ENCODE assay signal across 8 mouse cellular contexts in the genomic region with DNA sequence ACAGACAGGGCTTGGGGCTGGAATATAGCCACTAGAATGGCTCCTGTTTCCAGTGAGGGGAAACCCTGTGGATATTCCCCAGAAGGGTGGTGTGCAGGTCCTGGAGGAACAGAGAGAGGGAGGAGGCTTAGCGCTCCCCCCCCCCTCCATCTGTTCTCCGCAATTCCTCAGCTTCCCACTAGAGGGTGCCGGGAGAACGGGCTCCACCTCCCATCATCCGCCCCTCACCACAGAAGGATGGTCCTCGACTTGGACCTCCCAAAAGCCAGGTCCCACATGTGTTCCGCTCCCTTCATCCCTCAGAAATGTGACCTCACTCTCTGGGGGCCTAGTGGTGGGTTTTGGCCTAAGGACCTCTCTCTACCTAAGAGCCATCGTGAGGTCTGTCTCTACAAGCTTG. TPM values are rescaled to one million over a fixed set of nuclear protein-coding genes. Genes with fewer than 3 reads are reported as not detected.
DNase-seq lines count a peak whose midpoint lies in the region; ATAC-seq lines count a peak whose summit lies in the region.

No protein-coding gene starts in this region.

- H3K4me2 ChIP-seq in heart, embryonic 14.5 days (ENCODE audit: low read length), result peak overlapping the region; percentile 57

- H3K4me1 ChIP-seq in embryonic facial prominence, embryonic 10.5 days, result peaks cover 28% of the 10 kb centered on the region
- peaks cover 16% of the 10 kb centered on the region in 2 experiments for H3K4me1 ChIP-seq in heart, embryonic 14.5 days (ENCODE audit: control insufficient read depth in 2 of 2, insufficient read depth in 2 of 2, low read length in 2 of 2)

- WGBS in embryonic facial prominence, embryonic 10.5 days, result 4% methylated on average over 8 of the region's 8 CpGs
- WGBS in heart, embryonic 14.5 days, result 3% methylated on average over 8 of the region's 8 CpGs

- peak overlapping the region; percentile 19; the same call in 1 of the 2 replicates for H3K27ac ChIP-seq in embryonic facial prominence, embryonic 10.5 days (replicated peaks)
- peak overlapping the region; percentile 68 to 71; a peak in 3 of 4 replicates for H3K27ac ChIP-seq in heart, embryonic 14.5 days (replicated peaks in 1 of 2; ENCODE audit: control insufficient read depth in 1 of 2, insufficient read depth in 1 of 2, low read depth in 2 of 2, low read length in 2 of 2)

- no peaks in the 10 kb centered on the region for H3K9me3 ChIP-seq in embryonic facial prominence, embryonic 10.5 days
- H3K9me3 ChIP-seq in heart, embryonic 14.5 days (ENCODE audit: control insufficient read depth, low read length), result no peaks in the 10 kb centered on the region

- H3K4me3 ChIP-seq in embryonic facial prominence, embryonic 10.5 days, result no peak overlapping the region
- no peak overlapping the region for H3K4me3 ChIP-seq in heart, embryonic 14.5 days (ENCODE audit: control insufficient read depth in 1 of 2, insufficient read depth in 1 of 2, low read depth in 1 of 2, low read length in 2 of 2)

- no peak overlapping the region for H3K9ac ChIP-seq in heart, embryonic 14.5 days (ENCODE audit: low read length)

- 0 out of 2 replicates have a peak, but pooled peaks have one; percentile 14 for ATAC-seq in heart, embryonic 14.5 days (ENCODE audit: insufficient number of reproducible peaks, insufficient read depth, low FRiP score, low read depth)
- no peak for ATAC-seq in erythroid progenitor cell, adult 5-6 weeks (replicated peaks; ENCODE audit: low FRiP score, poor library complexity, severe bottlenecking)

- H3K36me3 ChIP-seq in embryonic facial prominence, embryonic 10.5 days (replicated peaks), result no peaks in the 10 kb centered on the region
- H3K36me3 ChIP-seq in heart, embryonic 14.5 days (ENCODE audit: control insufficient read depth, insufficient read depth, low read length), result no peaks in the 10 kb centered on the region

- peaks cover 60% of the 10 kb centered on the region for H3K27me3 ChIP-seq in embryonic facial prominence, embryonic 10.5 days (replicated peaks; ENCODE audit: low read depth, poor library complexity, severe bottlenecking)
- H3K27me3 ChIP-seq in heart, embryonic 14.5 days (ENCODE audit: control insufficient read depth, insufficient read depth, low read length), result peaks cover 18% of the 10 kb centered on the region

- DNase-seq in layer of hippocampus, postnatal 10 days (ENCODE audit: low spot score in 2 of 2), result peak; percentile 65 to 70
- no peak for DNase-seq in layer of hippocampus, adult 8-10 months (ENCODE audit: low spot score in 2 of 2)
- peak; percentile 45 for DNase-seq in MN1 (ENCODE audit: low spot score)
- DNase-seq in embryonic facial prominence, embryonic 10.5 days (ENCODE audit: low spot score), result peak; percentile 71
- peak; percentile 72 to 75 for DNase-seq in kidney, postnatal 4 days
- DNase-seq in naive thymus-derived CD4-positive, alpha-beta T cell, adult 2 months (ENCODE audit: low read depth), result peak; percentile 63

RNA-seq across cellular contexts. Expression of gene Col16a1, which starts 11.5 kb away (rescaled TPM):
- total RNA-seq in layer of hippocampus, postnatal 10 days (2021), result 10 to 100 TPM; 17.9 to 26.0 TPM
- 10 to 100 TPM; 15.2 to 28.1 (median 21.2) TPM for total RNA-seq in layer of hippocampus, adult 8-10 months (2022)
- polyA plus RNA-seq in embryonic facial prominence, embryonic 10.5 days (2016; fragmentation: Nextera tagmentation; extraction: Ambion mirVana), result 4.7 and 7.2 TPM in 2 replicates
- polyA plus RNA-seq in heart, embryonic 14.5 days (2014; fragmentation: Nextera tagmentation; extraction: Ambion mirVana), result 27.9 and 37.1 TPM in 2 replicates
- total RNA-seq in erythroid progenitor cell, adult 5-6 weeks (2015; ENCODE audit: low replicate concordance), result 5.8 TPM in 1 of 2 replicates, not detected in the other
- total RNA-seq in erythroid progenitor cell, adult 5-6 weeks (2017; ENCODE audit: low replicate concordance), result not detected in 2 replicates

RNA-seq across cellular contexts. Expression of gene Adgrb2, which starts 51.4 kb away (rescaled TPM):
- 100 to 1,000 TPM; 390 to 419 TPM for total RNA-seq in layer of hippocampus, postnatal 10 days (2021)
- total RNA-seq in layer of hippocampus, adult 8-10 months (2022), result 100 to 1,000 TPM; 433 to 519 (median 493) TPM
- 1.1 and 1.2 TPM in 2 replicates for polyA plus RNA-seq in embryonic facial prominence, embryonic 10.5 days (2016; fragmentation: Nextera tagmentation; extraction: Ambion mirVana)
- polyA plus RNA-seq in heart, embryonic 14.5 days (2014; fragmentation: Nextera tagmentation; extraction: Ambion mirVana), result 1.7 and 2.6 TPM in 2 replicates
- not detected in 2 replicates for total RNA-seq in erythroid progenitor cell, adult 5-6 weeks (2015; ENCODE audit: low replicate concordance)
- total RNA-seq in erythroid progenitor cell, adult 5-6 weeks (2017; ENCODE audit: low replicate concordance), result not detected in 2 replicates

Comparison
In these comparisons a context has a peak if more than half of its experiments do, and no peak if none do; other contexts are left out.
1. DNase-seq: peak in layer of hippocampus, postnatal 10 days (2 of 2), MN1 (single experiment), embryonic facial prominence, embryonic 10.5 days (single experiment), kidney, postnatal 4 days (2 of 2) and naive thymus-derived CD4-positive, alpha-beta T cell, adult 2 months (single experiment); none in layer of hippocampus, adult 8-10 months (0 of 2).
2. RNA of gene Adgrb2, which starts 51.4 kb away (total RNA-seq): 433 to 519 TPM in layer of hippocampus, adult 8-10 months and 390 to 419 TPM in layer of hippocampus, postnatal 10 days; not detected in erythroid progenitor cell, adult 5-6 weeks; every median in the first group is over 100 times any median in the second.